Mouse (Mus musculus) small intestine, adult 2 months (tissue): ENCODE measurements at regions not wholly inside any gene's neighbourhood (a gene's known extent, or its start where the extent isn't known, plus 50 kb on each side); places are given as distances from the start of the nearest gene placed in this dataset.

ENCODE experiments used
- H3K27ac ChIP-seq: fragments of 200-500 bp; 2 replicates; pipeline ENCODE4 v1.5.1; 2012; ENCODE audit warnings: low read depth, low read length, control low read depth, inconsistent platforms; ENCODE audit not compliant: insufficient read depth
- H3K27me3 ChIP-seq: fragments of 200-500 bp; 2 replicates; pipeline ENCODE4 v1.6.1; 2012; ENCODE audit warnings: mild to moderate bottlenecking, moderate library complexity, low read length, inconsistent platforms; ENCODE audit not compliant: control insufficient read depth, insufficient read depth
- H3K36me3 ChIP-seq: fragments of 200-500 bp; 2 replicates; pipeline ENCODE4 v1.6.1; 2012; ENCODE audit warnings: mild to moderate bottlenecking, low read length, control low read depth, inconsistent platforms; ENCODE audit not compliant: control insufficient read depth, insufficient read depth
- H3K4me1 ChIP-seq: fragments of 200-500 bp; 2 replicates; pipeline ENCODE4 v1.6.1; 2012; ENCODE audit warnings: low read length, inconsistent platforms, mixed read lengths; ENCODE audit not compliant: control insufficient read depth, insufficient read depth, insufficient read length
- H3K4me3 ChIP-seq: fragments of 200-500 bp; 2 replicates; pipeline ENCODE4 v1.5.1; 2012; ENCODE audit warnings: low read depth, mild to moderate bottlenecking, control low read depth, inconsistent platforms, low read length, moderate library complexity
- CTCF ChIP-seq: fragments of 200-500 bp; IDR thresholded peaks from 2 replicates; pipeline ENCODE4 v1.5.1; 2012; ENCODE audit warnings: low read depth, mild to moderate bottlenecking, control low read depth, inconsistent platforms, low read length, moderate library complexity, mixed read lengths; ENCODE audit not compliant: insufficient replicate concordance, insufficient read length; ENCODE audit errors: extremely low read depth
- POLR2A ChIP-seq: fragments of 200-500 bp; IDR thresholded peaks from 2 replicates; pipeline ENCODE4 v1.6.1; 2012; ENCODE audit warnings: low read depth, mild to moderate bottlenecking, control low read depth, inconsistent platforms, low read length, moderate library complexity
- whole genome bisulfite sequencing: fragments of 180-500 bp; shearing (Covaris S2); methylation state at CpG from one replicate; pipeline ENCODE4 v1.1.7; 2018; 5-methylcytosine and 5-hydroxymethylcytosine counted together

DNA sequence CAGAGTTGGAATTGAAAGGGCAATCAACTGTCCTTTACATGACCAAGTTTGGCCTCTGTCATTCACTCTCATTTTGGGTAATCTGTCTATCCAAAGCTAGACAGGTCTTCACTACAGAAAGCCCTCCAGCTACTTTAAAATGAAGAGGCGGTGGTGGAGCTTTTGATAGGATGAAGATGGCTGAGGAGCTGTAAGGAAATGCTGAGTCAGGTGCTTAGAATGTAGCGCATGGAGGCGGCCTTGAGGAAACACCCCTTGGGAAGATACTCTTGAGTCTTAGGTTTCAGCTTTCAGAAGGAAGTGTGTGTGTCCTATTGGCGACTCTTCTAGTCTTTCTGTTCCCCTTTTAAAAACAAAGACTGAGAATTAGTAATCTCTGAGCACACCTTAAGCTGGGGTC is 214.4 kb upstream of the Osr1 start:
- Histone ChIP-seq H3K27ac (no peak overlapping the region), H3K4me1 (no peaks in the 10 kb centered on the region), H3K27me3 (no peaks in the 10 kb centered on the region), H3K36me3 (no peaks in the 10 kb centered on the region), H3K4me3 (no peak overlapping the region)
- 81% methylated on average over 4 of the region's 4 CpGs for WGBS
- TF ChIP-seq POLR2A (no peak), CTCF (no peak)

DNA sequence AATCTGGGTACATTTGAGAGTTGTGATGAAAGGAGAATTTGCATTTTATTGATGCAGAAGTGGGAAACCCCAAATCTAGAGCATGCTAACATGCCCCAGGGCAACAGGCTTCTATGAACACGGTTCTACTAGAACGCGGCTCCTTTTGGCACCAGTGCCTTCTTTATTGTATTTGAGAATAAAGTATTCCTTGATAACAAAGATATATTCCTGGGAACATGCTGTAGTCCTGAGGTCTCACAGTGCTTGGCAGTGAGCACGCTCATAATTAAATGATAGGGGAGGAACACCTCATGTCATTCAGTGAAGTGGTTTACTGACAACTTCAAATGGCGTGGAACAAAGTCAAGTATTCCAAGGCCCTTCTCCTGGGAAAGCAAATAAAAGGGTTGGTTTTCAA is 212.1 kb upstream of the Osr1 start:
- no peak overlapping the region for H3K4me3 ChIP-seq
- TF ChIP-seq POLR2A (no peak), CTCF (no peak)
- H3K36me3 ChIP-seq: no peaks in the 10 kb centered on the region
- H3K27ac ChIP-seq: no peak overlapping the region
- WGBS: 61% methylated on average over 5 of the region's 5 CpGs
- H3K27me3 ChIP-seq: no peaks in the 10 kb centered on the region
- no peaks in the 10 kb centered on the region for H3K4me1 ChIP-seq

DNA sequence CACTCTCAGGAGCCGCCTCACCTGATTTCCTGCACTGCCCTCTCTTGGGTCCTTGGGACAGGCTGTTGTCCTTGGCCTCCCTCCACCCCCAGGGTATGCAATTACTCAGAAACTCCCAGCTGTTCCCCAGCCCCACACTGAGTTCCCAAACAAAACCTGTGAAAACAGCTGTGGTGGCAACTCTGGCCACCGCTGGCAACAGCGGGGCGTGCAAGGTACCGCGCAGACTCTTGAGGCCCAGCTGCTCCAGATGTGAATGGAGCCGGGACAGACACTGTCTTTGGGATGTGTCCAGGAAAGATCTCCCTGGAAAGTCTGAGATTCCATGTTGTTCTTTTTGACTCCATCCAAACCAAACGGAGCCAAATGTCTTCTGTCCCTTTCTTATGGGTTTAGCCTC is 211.0 kb upstream of the Osr1 start:
- Histone ChIP-seq H3K27ac (no peak overlapping the region), H3K4me1 (no peaks in the 10 kb centered on the region), H3K4me3 (no peak overlapping the region), H3K27me3 (no peaks in the 10 kb centered on the region), H3K36me3 (no peaks in the 10 kb centered on the region)
- 40% methylated on average over 8 of the region's 8 CpGs for WGBS
- TF ChIP-seq POLR2A: no peak
- no peak for TF ChIP-seq CTCF

DNA sequence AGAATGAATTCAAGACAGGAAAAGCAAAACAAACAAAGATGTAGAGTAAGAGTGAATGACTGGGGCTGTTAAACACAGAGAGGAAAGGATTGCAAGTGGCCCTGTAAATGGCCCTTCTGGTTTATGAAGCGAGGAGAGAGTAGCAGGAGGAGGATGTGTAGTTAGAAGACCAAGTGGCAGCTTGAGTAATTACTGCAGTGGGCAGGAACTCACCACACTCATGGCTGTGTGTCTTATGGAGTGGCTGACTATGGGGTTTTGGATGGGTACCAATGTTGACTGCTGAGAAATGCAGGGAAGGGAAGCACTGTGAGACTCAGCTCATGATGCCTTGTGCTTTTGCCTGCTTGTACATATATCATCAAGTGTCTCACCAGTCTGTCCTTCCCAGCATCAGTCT is 204.0 kb upstream of the Osr1 start:
- Histone ChIP-seq H3K4me1 (no peaks in the 10 kb centered on the region), H3K27me3 (no peaks in the 10 kb centered on the region), H3K4me3 (no peak overlapping the region), H3K27ac (no peak overlapping the region), H3K36me3 (no peaks in the 10 kb centered on the region)
- TF ChIP-seq POLR2A (no peak), CTCF (no peak)
- WGBS: 58% methylated on average over 1 of the region's 1 CpGs

GRCm38 (mm10) chr12:9368682-9369081 is 201.2 kb upstream of the Osr1 start:
- no peaks in the 10 kb centered on the region for H3K4me1 ChIP-seq
- TF ChIP-seq POLR2A (no peak), CTCF (no peak)
- H3K27me3 ChIP-seq: no peaks in the 10 kb centered on the region
- no peak overlapping the region for H3K27ac ChIP-seq
- no peaks in the 10 kb centered on the region for H3K36me3 ChIP-seq
- 35% methylated on average over 5 of the region's 5 CpGs for WGBS
- H3K4me3 ChIP-seq: no peak overlapping the region

DNA sequence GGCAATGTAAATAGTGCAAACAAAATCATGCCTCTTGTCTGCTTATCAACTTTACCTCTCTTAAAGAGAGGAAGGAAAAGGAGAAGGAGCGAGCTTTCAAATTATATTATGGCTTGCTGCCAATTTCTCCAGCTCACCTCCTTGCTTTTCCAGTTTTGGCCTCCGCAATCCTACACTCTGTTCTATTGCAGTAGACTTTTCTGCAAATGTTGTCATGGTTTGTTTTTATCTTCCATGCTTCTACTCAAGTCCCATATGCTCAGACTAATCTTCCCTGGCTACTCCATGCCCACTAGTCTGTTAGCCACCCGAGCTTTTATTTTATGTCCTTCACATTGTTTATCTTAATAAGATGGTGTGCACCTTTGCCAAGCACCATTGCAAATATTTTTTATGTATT is 168.0 kb upstream of the Osr1 start:
- Histone ChIP-seq H3K27ac (no peak overlapping the region), H3K4me1 (no peaks in the 10 kb centered on the region), H3K4me3 (no peak overlapping the region), H3K27me3 (no peaks in the 10 kb centered on the region), H3K36me3 (no peaks in the 10 kb centered on the region)
- TF ChIP-seq POLR2A (no peak), CTCF (no peak)
- WGBS: 49% methylated on average over 3 of the region's 3 CpGs

DNA sequence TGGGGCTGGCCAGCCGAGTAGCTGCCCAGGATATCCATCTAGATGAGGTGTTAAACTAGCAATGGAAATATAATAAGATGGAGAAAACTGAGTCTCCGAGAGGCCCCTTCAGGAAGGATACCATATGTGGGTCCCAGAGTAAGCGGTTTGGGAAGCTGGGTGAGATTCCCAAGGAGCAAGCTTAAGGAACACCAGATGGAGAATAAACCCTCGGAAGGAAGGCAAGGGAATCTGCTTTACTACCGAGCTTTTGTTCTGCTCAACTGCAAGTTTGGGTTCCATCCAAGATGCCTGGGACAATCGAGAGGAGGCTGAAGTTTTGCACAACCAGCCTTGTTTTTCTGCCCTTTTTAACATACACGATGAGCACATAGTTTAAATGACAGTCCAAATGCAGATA is 164.9 kb upstream of the Osr1 start:
- Histone ChIP-seq H3K27me3 (no peaks in the 10 kb centered on the region), H3K36me3 (no peaks in the 10 kb centered on the region), H3K4me3 (no peak overlapping the region), H3K4me1 (no peaks in the 10 kb centered on the region), H3K27ac (no peak overlapping the region)
- WGBS: 74% methylated on average over 7 of the region's 7 CpGs
- TF ChIP-seq CTCF: no peak
- no peak for TF ChIP-seq POLR2A

DNA sequence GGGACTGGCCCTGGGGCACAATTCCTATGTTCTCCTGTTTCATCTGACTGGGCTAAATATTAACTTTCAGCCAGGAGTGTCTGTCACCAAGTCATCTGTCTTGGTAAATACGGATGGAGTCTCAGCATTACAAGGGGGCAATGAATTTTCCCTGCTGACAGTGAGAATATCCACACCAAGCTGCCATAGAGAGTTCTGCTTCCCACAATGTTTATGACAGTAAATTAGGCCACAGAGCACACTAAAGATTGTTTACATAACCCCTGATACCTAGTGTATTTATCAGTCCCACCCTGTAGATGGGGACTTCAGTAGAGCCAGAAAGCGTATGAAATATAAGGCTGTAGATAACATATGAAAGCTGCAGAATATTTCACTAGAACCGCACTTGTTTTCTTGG is 150.6 kb upstream of the Osr1 start:
- no peaks in the 10 kb centered on the region for H3K27me3 ChIP-seq
- WGBS: 11% methylated on average over 3 of the region's 3 CpGs
- no peaks in the 10 kb centered on the region for H3K36me3 ChIP-seq
- TF ChIP-seq CTCF: no peak
- no peak for TF ChIP-seq POLR2A
- H3K4me1 ChIP-seq: no peaks in the 10 kb centered on the region
- H3K4me3 ChIP-seq: no peak overlapping the region
- H3K27ac ChIP-seq: no peak overlapping the region
